Mouse (Mus musculus) embryonic facial prominence, embryonic 15.5 days (tissue): ENCODE data around the gene Birc2. TPM values are rescaled to one million over a fixed set of nuclear protein-coding genes. Genes with fewer than 3 reads are reported as not detected.

Source experiments
- ATAC-seq: fragments of 200-750 bp; cut with Nextera tagmentation; 2 replicates; pipeline ENCODE4 v1.8.0; 2017; ENCODE audit warnings: low read depth, moderate TSS enrichment; ENCODE audit not compliant: insufficient number of reproducible peaks, low FRiP score, low TSS enrichment
- H3K27ac ChIP-seq: fragments of 300-500 bp; sonication (generic); replicated peaks from 2 replicates; pipeline ENCODE4 v1.5.1; 2015; ENCODE audit warnings: mild to moderate bottlenecking, inconsistent platforms
- H3K27me3 ChIP-seq: fragments of 300-500 bp; sonication (generic); 2 replicates; pipeline ENCODE4 v1.6.1; 2015; ENCODE audit warnings: inconsistent platforms
- H3K36me3 ChIP-seq: fragments of 300-500 bp; sonication (generic); 2 replicates; pipeline ENCODE4 v1.6.1; 2015; ENCODE audit warnings: mild to moderate bottlenecking, inconsistent platforms
- H3K4me1 ChIP-seq: fragments of 300-500 bp; sonication (generic); 2 replicates; pipeline ENCODE4 v1.6.1; 2015; ENCODE audit warnings: inconsistent platforms
- H3K4me2 ChIP-seq: fragments of 300-500 bp; sonication (generic); replicated peaks from 2 replicates; pipeline ENCODE4 v1.6.1; 2015; ENCODE audit warnings: mild to moderate bottlenecking, inconsistent platforms
- H3K4me3 ChIP-seq: fragments of 300-500 bp; sonication (generic); replicated peaks from 2 replicates; pipeline ENCODE4 v1.5.1; 2015; ENCODE audit warnings: mild to moderate bottlenecking, inconsistent platforms
- H3K9ac ChIP-seq: fragments of 300-500 bp; sonication (generic); 2 replicates; pipeline ENCODE4 v1.6.1; 2015; ENCODE audit warnings: inconsistent platforms
- H3K9me3 ChIP-seq: fragments of 300-500 bp; sonication (generic); replicated peaks from 2 replicates; pipeline ENCODE4 v1.6.1; 2016; ENCODE audit warnings: inconsistent platforms
- WGBS: fragments of 180-500 bp; shearing (Covaris S2); methylation state at CpG from one replicate; pipeline ENCODE4 v1.1.7; 2015; 5-methylcytosine and 5-hydroxymethylcytosine counted together
- polyA plus RNA-seq: library from polyadenylated mRNA; unstranded; fragments of >200 nt; fragmentation: Nextera tagmentation; extraction: Ambion mirVana; gene quantifications from 2 replicates; pipeline ENCODE4 v1.2.1, GENCODE M21; 2015

The Birc2 gene
- 38.4 and 40.2 TPM in 2 replicates for polyA plus RNA-seq

GRCm38 (mm10) chr9:7836905-7837805 is at the start of gene Birc2:
Gene Birc2 (minus strand): TSS chr9:7837064.
- WGBS, result under 1% methylated on average over 68 of the region's 68 CpGs
- Histone ChIP-seq H3K4me3 (peak within 1 kb of the TSS; percentile 72), H3K9me3 (no peaks in the 10 kb centered on the region), H3K9ac (peak within 1 kb of the TSS; percentile 89), H3K4me1 (peaks cover 12% of the 10 kb centered on the region), H3K27ac (peak within 1 kb of the TSS; percentile 98), H3K27me3 (no peaks in the 10 kb centered on the region), H3K36me3 (peaks cover 12% of the 10 kb centered on the region), H3K4me2 (peak within 1 kb of the TSS; percentile 57)
- ATAC-seq, result peak; percentile 97

GRCm38 (mm10) chr9:7884346-7884745 is 47.5 kb upstream of the Birc2 start:
- Histone ChIP-seq H3K9ac (no peak overlapping the region), H3K4me1 (no peaks in the 10 kb centered on the region), H3K27me3 (no peaks in the 10 kb centered on the region), H3K27ac (no peak overlapping the region), H3K4me3 (no peak overlapping the region), H3K4me2 (no peak overlapping the region), H3K9me3 (no peaks in the 10 kb centered on the region), H3K36me3 (no peaks in the 10 kb centered on the region)
- 98% methylated on average over 3 of the region's 3 CpGs for WGBS
- no peak for ATAC-seq

GRCm38 (mm10) chr9:7882304-7882865 is 45.5 kb upstream of the Birc2 start:
- Histone ChIP-seq H3K9me3 (no peaks in the 10 kb centered on the region), H3K36me3 (no peaks in the 10 kb centered on the region), H3K27me3 (no peaks in the 10 kb centered on the region), H3K27ac (no peak overlapping the region), H3K4me1 (no peaks in the 10 kb centered on the region), H3K4me3 (no peak overlapping the region), H3K4me2 (no peak overlapping the region), H3K9ac (no peak overlapping the region)
- ATAC-seq, result no peak
- WGBS, result 85% methylated on average over 1 of the region's 1 CpGs

GRCm38 (mm10) chr9:7873511-7874211 is 36.8 kb upstream of the Birc2 start:
- H3K4me1 ChIP-seq, result peaks cover 9% of the 10 kb centered on the region
- no peaks in the 10 kb centered on the region for H3K27me3 ChIP-seq
- H3K36me3 ChIP-seq, result no peaks in the 10 kb centered on the region
- no peak overlapping the region for H3K9ac ChIP-seq
- 87% methylated on average over 8 of the region's 8 CpGs for WGBS
- H3K4me2 ChIP-seq, result peak overlapping the region; percentile 78
- no peak overlapping the region; the same call in 1 of the 2 replicates for H3K4me3 ChIP-seq
- no peak for ATAC-seq
- peak overlapping the region; percentile 89; the same call in 1 of the 2 replicates for H3K27ac ChIP-seq
- no peaks in the 10 kb centered on the region for H3K9me3 ChIP-seq

GRCm38 (mm10) chr9:7872775-7873439 is 36.0 kb upstream of the Birc2 start, which contains the start of gene Birc3:
Gene Birc3 (minus strand): TSS chr9:7873186.
- H3K4me3 ChIP-seq, result peak within 1 kb of the TSS; percentile 66
- WGBS, result under 1% methylated on average over 26 of the region's 26 CpGs
- peak within 1 kb of the TSS; percentile 78 for H3K4me2 ChIP-seq
- H3K9ac ChIP-seq, result peak within 1 kb of the TSS; percentile 73
- peak; percentile 83 for ATAC-seq
- H3K9me3 ChIP-seq, result no peaks in the 10 kb centered on the region
- no peaks in the 10 kb centered on the region for H3K27me3 ChIP-seq
- peak within 1 kb of the TSS; percentile 89 for H3K27ac ChIP-seq
- H3K4me1 ChIP-seq, result peaks cover 9% of the 10 kb centered on the region
- H3K36me3 ChIP-seq, result peaks cover 1% of the 10 kb centered on the region; the same call in 1 of the 2 replicates

- Histone ChIP-seq H3K9me3 (0 out of 2 replicates have a peak, but pooled peaks cover 4% of the 10 kb centered on the region), H3K36me3 (peaks cover 8% of the 10 kb centered on the region), H3K27ac (peak overlapping the region; percentile 89), H3K4me3 (peak overlapping the region; percentile 66), H3K4me1 (peaks cover 9% of the 10 kb centered on the region), H3K27me3 (no peaks in the 10 kb centered on the region), H3K4me2 (peak overlapping the region; percentile 78), H3K9ac (peak overlapping the region; percentile 73)
- WGBS, result 12% methylated on average over 23 of the region's 23 CpGs
- ATAC-seq, result 0 out of 2 replicates have a peak, but pooled peaks have one; percentile 20
These were observed 35.3 kb upstream of the Birc2 start for GRCm38 (mm10) chr9:7872044-7872774.

GRCm38 (mm10) chr9:7871316-7872043 is 34.6 kb upstream of the Birc2 start:
- H3K36me3 ChIP-seq, result peaks cover 15% of the 10 kb centered on the region
- peak overlapping the region; percentile 66 for H3K4me3 ChIP-seq
- 47% methylated on average over 4 of the region's 4 CpGs for WGBS
- H3K27ac ChIP-seq, result peak overlapping the region; percentile 89
- H3K4me1 ChIP-seq, result peaks cover 9% of the 10 kb centered on the region
- ATAC-seq, result no peak
- H3K9ac ChIP-seq, result no peak overlapping the region
- peak overlapping the region; percentile 78 for H3K4me2 ChIP-seq
- H3K9me3 ChIP-seq, result 0 out of 2 replicates have a peak, but pooled peaks cover 4% of the 10 kb centered on the region
- H3K27me3 ChIP-seq, result no peaks in the 10 kb centered on the region

GRCm38 (mm10) chr9:7870556-7871315 is 33.9 kb upstream of the Birc2 start:
- no peak overlapping the region for H3K27ac ChIP-seq
- no peak overlapping the region for H3K9ac ChIP-seq
- H3K4me1 ChIP-seq, result peaks cover 9% of the 10 kb centered on the region
- 84% methylated on average over 10 of the region's 10 CpGs for WGBS
- H3K36me3 ChIP-seq, result peaks cover 16% of the 10 kb centered on the region
- H3K4me3 ChIP-seq, result no peak overlapping the region
- ATAC-seq, result no peak
- no peaks in the 10 kb centered on the region for H3K27me3 ChIP-seq
- no peak overlapping the region for H3K4me2 ChIP-seq
- 0 out of 2 replicates have a peak, but pooled peaks cover 4% of the 10 kb centered on the region for H3K9me3 ChIP-seq

GRCm38 (mm10) chr9:7868838-7869491 is 32.1 kb upstream of the Birc2 start:
- no peak for ATAC-seq
- Histone ChIP-seq H3K9ac (no peak overlapping the region), H3K4me1 (peaks cover 9% of the 10 kb centered on the region), H3K27ac (no peak overlapping the region), H3K36me3 (peaks cover 23% of the 10 kb centered on the region), H3K27me3 (no peaks in the 10 kb centered on the region), H3K9me3 (0 out of 2 replicates have a peak, but pooled peaks cover 4% of the 10 kb centered on the region), H3K4me3 (no peak overlapping the region), H3K4me2 (no peak overlapping the region)
- WGBS, result 91% methylated on average over 4 of the region's 4 CpGs
